Mouse (Mus musculus) T-cell, adult 66 days (primary cell): Measurements from ENCODE around the gene Hc. TPM values are rescaled to one million over a fixed set of nuclear protein-coding genes. Genes with fewer than 3 reads are reported as not detected.

Experiments
- total RNA-seq, 2 experiments: library from RNA; stranded (reverse); gene quantifications; 3 replicates in 1 of 2; 4 replicates in 1 of 2; pipeline ENCODE4 v1.2.4; 2023

Gene Hc
- not detected for total RNA-seq

GRCm38 (mm10) chr2:35061338-35061737 is at the start of gene Hc:
Hc (minus strand) TSS chr2:35061438.

GRCm38 (mm10) chr2:35109141-35109923 is 48.1 kb upstream of the Hc start, which contains the start of gene Cntrl:
Cntrl (plus strand) TSS chr2:35109492.

GRCm38 (mm10) chr2:35101443-35101842 is 40.2 kb upstream of the Hc start, which contains the start of gene AI182371:
AI182371 (minus strand) TSS chr2:35101543.

GRCm38 (mm10) chr2:34961481-34962036 is 99.7 kb downstream of the Hc start, which contains the start of gene Traf1:
Traf1 (minus strand) TSS chr2:34961772.

Other genes with a start within 250 kb of the Hc start
- 100 to 1,000 TPM; 103 to 132 TPM for gene Fbxw2, start 235.1 kb downstream of the Hc start, total RNA-seq
- under 1 TPM in 1 of 2 experiments, not detected in 1; 0.32 TPM for gene Gm34653, start 228.4 kb downstream of the Hc start, total RNA-seq
- not detected for gene Cutal, start 187.0 kb downstream of the Hc start, total RNA-seq
- 10 to 100 TPM; 36.0 to 36.5 TPM for gene Psmd5, start 186.5 kb downstream of the Hc start, total RNA-seq
- gene Phf19, start 147.4 kb downstream of the Hc start, total RNA-seq: 1 to 10 TPM; 5.0 to 5.6 TPM
- gene Traf1, start 99.7 kb downstream of the Hc start, total RNA-seq: 100 to 1,000 TPM; 254 to 265 TPM
- gene AI182371, start 40.1 kb upstream of the Hc start, total RNA-seq: 1 to 10 TPM; 1.7 to 2.8 TPM
- 100 to 1,000 TPM; 132 TPM for gene Cntrl, start 48.1 kb upstream of the Hc start, total RNA-seq
- 100 to 1,000 TPM; 161 to 166 TPM for gene Rab14, start 139.7 kb upstream of the Hc start, total RNA-seq
- gene Gsn, start 194.9 kb upstream of the Hc start, total RNA-seq: 10 to 100 TPM; 16.6 to 17.0 TPM